Mouse (Mus musculus) left cerebral cortex, postnatal 25 days (tissue): ENCODE data around the gene Has3. TPM values are rescaled to one million over a fixed set of nuclear protein-coding genes. Genes with fewer than 3 reads are reported as not detected.
"Not testable (repeated sequence)": the region's sequence is repeated elsewhere in the genome, so short reads cannot be mapped to it uniquely, and the experiment has no call there.

Experiments
- DNase-seq, 2 experiments: peaks; one replicate each; pipeline ENCODE4 v3.0.0; 2022; ENCODE audit warnings: low spot score in 2 of 2, mixed read lengths in 1 of 2
- intact Hi-C: fragments of 180-260 bp; cut with DNase I; formaldehyde crosslinking; loops from one replicate; pipeline ENCODE4 v1.15.1; 2025
- total RNA-seq, 2 experiments: library from RNA; stranded (reverse); gene quantifications; 2 replicates each; pipeline ENCODE4 v1.2.3; 2021

Gene Has3
- total RNA-seq, 2 experiments from 2014 or later, result 2.2 to 2.4 TPM

GRCm38 (mm10) chr8:106884094-106884493, 14.1 kb downstream of the Has3 start:
- DNase-seq, result not testable (repeated sequence)
- intact Hi-C loops, result loop anchor here (10.0 kb wide), 1 partner anchor 469 kb away; the partner anchor contains the start of gene Zfp90

DNA sequence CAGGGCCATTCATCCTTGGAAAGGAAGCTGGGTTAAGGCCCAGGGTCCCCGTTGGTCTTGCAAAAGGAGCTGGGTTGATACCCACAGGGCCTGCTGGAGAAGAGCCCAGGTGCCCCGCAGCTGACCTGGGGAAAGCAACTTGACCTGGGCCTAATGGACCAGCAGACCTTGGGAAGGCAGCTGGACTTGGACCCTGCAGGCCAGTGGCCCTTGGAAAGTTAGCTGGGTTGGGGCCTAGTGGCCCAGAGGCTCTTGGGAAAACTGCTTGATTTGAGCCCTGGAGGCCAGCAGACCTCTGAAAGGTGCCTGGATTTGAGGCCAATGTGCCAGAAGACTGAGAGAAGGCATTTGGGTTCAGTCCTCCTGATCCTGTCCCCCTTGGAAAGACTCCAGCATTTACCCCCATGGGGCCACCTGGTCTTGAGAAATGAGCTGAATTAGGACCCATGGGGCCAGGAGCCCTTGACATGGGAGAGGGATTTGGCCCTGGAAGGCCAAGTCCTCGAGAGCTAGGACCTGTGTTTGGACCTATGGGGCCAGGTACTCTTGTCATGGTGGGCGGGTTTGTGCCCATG, 14.9 kb downstream of the Has3 start:
- intact Hi-C loops, result loop anchor here (10.0 kb wide), 1 partner anchor 470 kb away; the partner anchor contains the start of gene Zfp90
- not testable (repeated sequence) for DNase-seq

GRCm38 (mm10) chr8:106887336-106888189, 17.5 kb downstream of the Has3 start:
- intact Hi-C loops, result loop anchor here (1.0 to 10.0 kb wide), 3 partner anchors 169 to 473 kb away; partner anchors contain the start of gene Zfp90
- peak; percentile 72 to 82 for DNase-seq

DNA sequence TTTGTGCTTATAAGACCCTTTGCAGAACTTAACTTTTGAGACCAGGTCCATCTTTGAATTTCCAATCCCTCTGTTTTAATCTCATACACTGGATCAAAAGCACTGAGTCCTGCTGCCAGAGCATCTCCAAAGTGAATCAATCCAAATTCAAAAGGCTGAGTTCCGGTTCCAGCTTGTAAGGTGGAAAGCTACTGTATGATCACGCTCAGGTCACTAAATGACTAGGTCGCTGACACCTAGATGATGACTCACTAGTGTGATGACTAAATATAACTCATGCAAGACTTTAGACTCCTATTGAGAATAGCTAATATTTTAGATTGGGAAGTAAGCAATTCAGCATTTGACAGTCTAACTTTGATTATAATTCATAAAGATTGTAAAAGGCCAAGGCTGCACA, 18.8 kb downstream of the Has3 start:
- no peak for DNase-seq
- intact Hi-C loops, result loop anchor here (10.0 kb wide), 1 partner anchor 474 kb away; the partner anchor contains the start of gene Zfp90

- no peak for DNase-seq
- intact Hi-C loops, result no loop called here
Observed at GRCm38 (mm10) chr8:106892210-106892805, 22.3 kb downstream of the Has3 start.

DNA sequence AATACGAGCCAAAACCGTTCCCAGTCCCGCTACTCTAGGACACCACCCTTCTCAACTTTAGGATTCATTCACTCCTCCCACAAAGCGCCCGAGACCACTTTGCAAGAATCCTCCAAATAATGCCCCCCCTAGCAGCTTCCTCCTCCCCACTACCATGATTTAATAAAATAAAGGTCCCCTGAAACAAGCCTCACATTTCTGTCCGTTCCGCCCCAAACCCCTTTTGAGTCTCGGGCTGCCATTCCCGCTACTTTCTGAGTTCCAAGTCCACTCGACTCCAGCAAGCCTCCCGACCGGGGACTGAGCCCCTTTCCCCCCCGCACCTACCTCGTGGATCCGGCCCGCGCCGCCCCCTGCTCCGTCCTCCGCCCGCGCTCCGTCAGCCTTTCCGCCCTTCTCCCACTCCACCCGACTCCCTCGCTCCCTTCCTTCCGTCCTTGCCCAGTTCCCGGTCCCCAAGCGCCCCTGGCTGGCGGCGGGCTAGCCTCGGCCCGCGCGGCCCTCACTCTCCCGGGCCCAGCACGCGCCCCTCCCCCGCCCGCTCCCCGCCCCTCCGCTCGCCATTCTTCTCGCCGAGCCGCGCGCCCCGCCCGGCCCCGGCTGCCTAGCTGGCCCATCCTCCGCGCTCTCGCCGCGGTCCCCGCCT, 22.9 kb downstream of the Has3 start:
- no peak for DNase-seq
- intact Hi-C loops, result no loop called here

- intact Hi-C loops, result no loop called here
- DNase-seq, result peak; percentile 86 to 91
Observed at GRCm38 (mm10) chr8:106893481-106894156, 23.6 kb downstream of the Has3 start, which contains the start of gene Utp4. Gene Utp4 (plus strand): TSS chr8:106893636.

DNA sequence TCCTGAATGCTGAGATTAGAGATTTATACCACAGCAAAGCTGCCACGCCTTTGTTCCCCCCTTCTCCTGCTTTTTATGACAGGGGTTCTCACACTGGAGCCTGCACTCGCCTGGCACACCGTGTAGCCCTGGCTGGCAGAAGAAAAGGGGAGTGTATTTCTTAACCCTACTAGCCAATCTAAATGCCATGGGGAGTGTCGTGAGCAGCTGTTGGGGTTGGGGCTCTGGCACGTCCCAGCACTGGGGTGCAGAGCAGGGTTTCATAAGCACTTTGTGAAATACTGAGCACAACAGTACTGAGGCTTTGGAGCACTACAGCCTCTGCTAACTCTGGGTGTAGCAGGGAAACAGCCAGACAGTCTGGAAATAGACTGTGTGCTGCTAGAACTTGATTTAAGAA, 29.4 kb downstream of the Has3 start:
- no peak for DNase-seq
- intact Hi-C loops, result no loop called here

GRCm38 (mm10) chr8:106905727-106906480, 35.9 kb downstream of the Has3 start:
- peak; percentile 64 to 96 for DNase-seq
- intact Hi-C loops, result loop anchor here (1.0 to 5.0 kb wide), 3 partner anchors 13 to 41 kb away; no protein-coding TSS in a partner anchor

GRCm38 (mm10) chr8:106906635-106907034, 36.6 kb downstream of the Has3 start:
- no peak for DNase-seq
- intact Hi-C loops, result loop anchor here (1.0 to 5.0 kb wide), 3 partner anchors 13 to 41 kb away; no protein-coding TSS in a partner anchor

GRCm38 (mm10) chr8:106907450-106907849, 37.4 kb downstream of the Has3 start:
- intact Hi-C loops, result loop anchor here (2.0 to 5.0 kb wide), 2 partner anchors 17 to 40 kb away; no protein-coding TSS in a partner anchor
- no peak for DNase-seq

DNA sequence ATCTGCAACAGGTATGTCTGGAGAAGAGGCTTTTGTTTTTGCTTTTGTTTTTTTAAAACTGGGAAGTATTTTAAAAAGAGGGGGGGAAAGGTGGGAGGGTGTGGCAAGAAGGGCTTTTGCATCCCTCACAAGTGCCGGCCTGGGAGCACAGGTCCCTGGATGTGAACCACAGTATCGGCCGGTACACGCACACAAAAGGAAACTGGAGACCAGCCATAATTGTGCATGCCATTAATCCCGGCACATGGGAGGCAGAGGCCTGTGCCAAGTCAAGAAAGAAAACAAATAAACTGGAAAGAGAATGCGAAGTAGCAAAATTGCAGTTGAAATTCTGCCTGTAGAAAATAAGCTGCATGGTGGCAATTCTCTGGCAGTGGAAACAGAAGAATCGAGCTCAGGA, 38.2 kb downstream of the Has3 start:
- intact Hi-C loops, result loop anchor here (5.0 kb wide), 1 partner anchor 39 kb away; no protein-coding TSS in a partner anchor
- no peak for DNase-seq

GRCm38 (mm10) chr8:106913631-106914030, 43.6 kb downstream of the Has3 start:
- intact Hi-C loops, result no loop called here
- peak in 1 of 2 experiments; percentile 85 for DNase-seq

- intact Hi-C loops, result loop anchor here (1.0 kb wide), 1 partner anchor 14 kb away; no protein-coding TSS in a partner anchor
- DNase-seq, result peak; percentile 66 to 95
Observed at GRCm38 (mm10) chr8:106919721-106920394, 49.8 kb downstream of the Has3 start.

- intact Hi-C loops, result no loop called here
Observed at GRCm38 (mm10) chr8:106920395-106920741, 50.3 kb downstream of the Has3 start.

DNA sequence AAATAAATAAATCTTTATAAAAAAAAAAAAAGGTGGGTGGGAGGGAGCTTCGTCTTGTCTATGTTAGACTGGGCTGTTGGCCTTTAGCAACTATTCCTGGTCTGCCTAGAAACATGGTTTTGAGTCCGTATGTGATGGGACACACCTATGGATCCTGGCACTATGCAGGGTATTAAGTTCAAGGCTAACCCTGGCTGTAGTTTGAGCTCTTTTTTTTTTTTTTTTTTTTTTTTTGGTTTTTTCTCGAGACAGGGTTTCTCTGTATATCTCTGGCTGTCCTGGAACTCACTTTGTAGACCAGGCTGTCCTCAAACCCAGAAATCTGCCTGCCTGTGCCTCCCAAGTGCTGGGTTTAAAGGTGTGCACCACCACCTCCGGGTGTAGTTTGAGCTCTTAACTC, 54.0 kb downstream of the Has3 start:
- intact Hi-C loops, result loop anchor here (2.0 kb wide), 1 partner anchor 17 kb away; no protein-coding TSS in a partner anchor
- no peak for DNase-seq

More at GRCm38 (mm10) chr8:106920395-106920741, 50.3 kb downstream of the Has3 start:
- no peak for DNase-seq

GRCm38 (mm10) chr8:106924904-106925349, 54.9 kb downstream of the Has3 start:
- peak in 1 of 2 experiments; percentile 87 for DNase-seq
- intact Hi-C loops, result loop anchor here (2.0 kb wide), 1 partner anchor 18 kb away; no protein-coding TSS in a partner anchor
